Mouse (Mus musculus) brain, embryonic 14.5 days (tissue): ENCODE measurements at regions not wholly inside any gene's neighbourhood (a gene's known extent, or its start where the extent isn't known, plus 50 kb on each side); places are given as distances from the start of the nearest gene placed in this dataset.

Experiments used
- CTCF ChIP-seq: fragments of 200-500 bp; IDR thresholded peaks from 2 replicates; pipeline ENCODE4 v1.5.1; 2012; ENCODE audit warnings: inconsistent platforms, mild to moderate bottlenecking, moderate library complexity, borderline replicate concordance; ENCODE audit not compliant: insufficient read depth, insufficient read length; ENCODE audit errors: extremely low read depth
- POLR2A ChIP-seq: fragments of 200-500 bp; IDR thresholded peaks from 2 replicates; pipeline ENCODE4 v1.6.1; 2012; ENCODE audit warnings: mild to moderate bottlenecking, inconsistent platforms, borderline replicate concordance; ENCODE audit not compliant: poor library complexity, insufficient read depth, insufficient read length, severe bottlenecking; ENCODE audit errors: extremely low read depth

DNA sequence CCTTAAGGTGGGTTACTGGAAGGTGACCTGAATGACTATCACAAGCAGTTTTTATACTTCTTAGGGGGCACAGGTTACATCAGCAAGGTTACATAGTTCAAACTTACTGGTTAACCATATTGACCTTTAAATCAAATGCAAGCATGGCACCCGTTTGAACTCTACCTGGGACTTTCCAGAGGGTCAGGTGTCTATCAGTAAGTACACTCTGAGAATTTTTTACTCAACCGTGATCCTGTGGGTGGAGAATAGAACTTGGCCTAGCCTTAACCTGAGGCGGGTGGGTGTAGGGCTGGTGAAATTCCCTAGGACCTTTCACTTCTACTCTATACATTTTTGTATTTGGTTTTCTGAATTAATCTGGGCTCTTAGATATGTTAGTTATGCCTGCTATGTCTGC, 170.5 kb upstream of the Rasa1 start:
- TF ChIP-seq CTCF (no peak), POLR2A (no peak)
